Mouse (Mus musculus) small intestine, adult 2 months (tissue): Measurements from ENCODE around the gene Spsb2. TPM values are rescaled to one million over a fixed set of nuclear protein-coding genes. Genes with fewer than 3 reads are reported as not detected.
A peak's percentile ranks its signal among the peaks of the same experiment; 100 is the strongest.
"Not testable (repeated sequence)": the region's sequence is repeated elsewhere in the genome, so short reads cannot be mapped to it uniquely, and the experiment has no call there.

ENCODE experiments used
- H3K27ac ChIP-seq: fragments of 200-500 bp; 2 replicates; pipeline ENCODE4 v1.5.1; 2012; ENCODE audit warnings: low read depth, low read length, control low read depth, inconsistent platforms; ENCODE audit not compliant: insufficient read depth
- H3K27me3 ChIP-seq: fragments of 200-500 bp; 2 replicates; pipeline ENCODE4 v1.6.1; 2012; ENCODE audit warnings: mild to moderate bottlenecking, moderate library complexity, low read length, inconsistent platforms; ENCODE audit not compliant: control insufficient read depth, insufficient read depth
- H3K36me3 ChIP-seq: fragments of 200-500 bp; 2 replicates; pipeline ENCODE4 v1.6.1; 2012; ENCODE audit warnings: mild to moderate bottlenecking, low read length, control low read depth, inconsistent platforms; ENCODE audit not compliant: control insufficient read depth, insufficient read depth
- H3K4me1 ChIP-seq: fragments of 200-500 bp; 2 replicates; pipeline ENCODE4 v1.6.1; 2012; ENCODE audit warnings: low read length, inconsistent platforms, mixed read lengths; ENCODE audit not compliant: control insufficient read depth, insufficient read depth, insufficient read length
- H3K4me3 ChIP-seq: fragments of 200-500 bp; 2 replicates; pipeline ENCODE4 v1.5.1; 2012; ENCODE audit warnings: low read depth, mild to moderate bottlenecking, control low read depth, inconsistent platforms, low read length, moderate library complexity
- CTCF ChIP-seq: fragments of 200-500 bp; IDR thresholded peaks from 2 replicates; pipeline ENCODE4 v1.5.1; 2012; ENCODE audit warnings: low read depth, mild to moderate bottlenecking, control low read depth, inconsistent platforms, low read length, moderate library complexity, mixed read lengths; ENCODE audit not compliant: insufficient replicate concordance, insufficient read length; ENCODE audit errors: extremely low read depth
- POLR2A ChIP-seq: fragments of 200-500 bp; IDR thresholded peaks from 2 replicates; pipeline ENCODE4 v1.6.1; 2012; ENCODE audit warnings: low read depth, mild to moderate bottlenecking, control low read depth, inconsistent platforms, low read length, moderate library complexity
- WGBS: fragments of 180-500 bp; shearing (Covaris S2); methylation state at CpG from one replicate; pipeline ENCODE4 v1.1.7; 2018; 5-methylcytosine and 5-hydroxymethylcytosine counted together
- polyA plus RNA-seq: library from polyadenylated mRNA; depleted of rRNA; stranded (reverse); fragments of >200 nt; gene quantifications from 2 replicates; pipeline ENCODE4 v1.2.3, GENCODE M21; 2012

The Spsb2 gene
- polyA plus RNA-seq, 1 experiment = 38.8 TPM

DNA sequence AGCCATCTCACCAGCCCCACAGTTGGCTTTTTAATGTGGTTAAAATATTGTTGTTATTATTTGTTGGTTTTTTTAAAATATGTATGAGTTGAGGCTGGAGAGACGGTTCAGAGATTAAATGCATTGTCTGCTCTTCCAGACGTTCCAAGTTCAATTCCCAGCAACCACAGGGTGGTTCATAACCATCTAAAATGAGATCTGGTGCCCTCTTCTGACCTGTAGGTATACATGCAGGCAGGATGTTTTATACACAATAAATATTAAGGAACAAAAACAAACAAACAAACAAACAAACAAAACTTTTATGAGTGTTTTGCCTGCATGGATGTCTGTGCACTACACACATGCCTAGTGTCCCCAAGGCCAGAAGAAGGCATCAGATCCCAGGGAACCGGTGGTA lies 5.4 kb upstream of the Spsb2 start:
- WGBS = 81% methylated on average over 3 of the region's 3 CpGs
- Histone ChIP-seq H3K36me3 (no peaks in the 10 kb centered on the region), H3K4me1 (peaks cover 12% of the 10 kb centered on the region), H3K27ac (no peak overlapping the region), H3K27me3 (no peaks in the 10 kb centered on the region), H3K4me3 (no peak overlapping the region)
- TF ChIP-seq CTCF (no peak), POLR2A (no peak)

DNA sequence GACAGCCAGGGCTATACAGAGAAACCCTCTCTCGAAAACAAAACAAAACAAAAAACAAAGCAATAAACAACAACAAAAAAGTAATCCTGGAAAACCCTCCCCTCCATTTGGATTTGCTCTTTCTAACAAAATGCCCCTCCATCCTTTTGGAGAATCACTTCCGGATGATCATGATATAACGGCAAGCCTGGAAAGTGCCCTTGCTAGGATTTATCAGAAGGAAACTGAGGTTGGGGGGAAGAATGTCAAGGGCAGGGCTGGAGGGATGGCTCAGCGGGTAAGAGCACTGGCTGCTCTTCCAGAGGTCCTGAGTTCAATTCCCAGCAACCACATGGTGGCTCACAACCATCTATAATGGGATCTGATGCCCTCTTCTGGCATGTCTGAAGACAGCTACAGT lies 4.8 kb upstream of the Spsb2 start:
- peaks cover 14% of the 10 kb centered on the region for H3K4me1 ChIP-seq
- not testable (repeated sequence) for H3K27ac ChIP-seq, H3K36me3 ChIP-seq, H3K27me3 ChIP-seq, H3K4me3 ChIP-seq
- WGBS = 95% methylated on average over 4 of the region's 4 CpGs

DNA sequence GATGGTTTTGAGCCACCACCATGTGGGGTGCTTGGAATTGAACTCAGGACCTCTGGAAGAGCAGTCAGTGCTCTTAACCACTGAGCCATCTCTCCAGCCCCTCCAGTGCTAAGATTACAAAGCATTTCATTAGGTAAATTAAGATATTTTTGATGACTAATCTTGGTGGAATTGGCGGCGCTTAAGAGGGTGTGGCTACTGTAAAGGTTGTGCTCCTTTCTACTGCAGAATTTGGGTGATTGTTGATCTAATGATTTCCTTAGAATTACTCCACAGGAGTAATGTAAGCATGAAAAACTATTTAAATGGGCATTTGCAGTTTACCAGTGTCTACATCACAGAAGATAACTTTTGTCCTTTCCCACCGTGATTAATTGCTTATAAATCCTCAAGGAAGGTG lies 4.1 kb upstream of the Spsb2 start:
- 65% methylated on average over 3 of the region's 3 CpGs for whole genome bisulfite sequencing
- no peak overlapping the region for H3K4me3 ChIP-seq
- TF ChIP-seq CTCF = no peak
- TF ChIP-seq POLR2A = no peak
- H3K4me1 ChIP-seq = peaks cover 14% of the 10 kb centered on the region
- no peaks in the 10 kb centered on the region for H3K27me3 ChIP-seq
- no peak overlapping the region for H3K27ac ChIP-seq
- H3K36me3 ChIP-seq = no peaks in the 10 kb centered on the region

DNA sequence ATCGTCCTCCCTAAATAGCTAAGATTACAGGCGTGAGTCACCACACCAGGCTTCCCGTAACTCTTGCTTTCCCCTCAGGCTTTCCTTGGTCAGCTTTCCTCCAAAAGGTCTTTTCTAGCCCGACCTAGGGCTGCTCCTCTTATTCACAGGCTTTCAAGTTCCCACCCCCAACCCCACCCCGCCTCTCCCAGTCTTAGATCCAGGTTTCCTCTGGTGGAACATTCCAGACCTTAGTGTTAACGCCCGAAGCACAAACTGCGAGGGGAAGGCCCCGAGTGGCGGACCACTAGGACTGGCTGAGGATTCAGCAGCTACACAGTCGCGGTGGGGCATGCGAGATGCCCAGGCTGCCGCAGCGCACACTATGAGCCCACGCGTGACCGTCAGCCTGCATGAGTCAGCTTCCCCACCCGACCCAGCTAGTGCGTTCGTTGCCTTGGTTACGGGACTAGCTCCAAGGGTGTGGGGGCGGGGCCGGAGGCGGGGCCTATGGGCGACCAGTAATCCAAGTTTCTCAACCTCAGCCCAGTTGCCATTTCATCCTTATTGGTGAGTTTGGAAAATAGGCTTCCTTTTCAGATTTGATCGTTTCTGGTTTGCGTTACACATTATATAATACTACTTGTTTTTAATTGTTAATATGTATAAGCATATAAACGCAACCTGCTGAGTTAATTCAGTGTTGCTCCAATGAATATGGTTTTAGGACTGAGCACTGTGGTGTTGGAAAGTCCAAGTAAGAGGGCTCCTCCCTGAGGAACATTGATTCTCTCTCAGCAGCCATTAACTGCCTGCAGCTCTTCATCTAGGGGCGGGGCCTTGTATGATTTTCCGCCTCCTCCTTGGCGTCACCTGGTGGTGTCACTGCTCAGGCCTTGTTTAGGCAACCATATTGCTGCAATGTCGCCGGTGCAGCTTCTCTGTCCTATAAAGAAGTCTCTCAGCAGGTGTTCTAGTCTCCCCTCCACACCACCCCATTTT lies 2.8 kb upstream of the Spsb2 start:
- 2% methylated on average over 34 of the region's 34 CpGs for WGBS
- Histone ChIP-seq H3K36me3 (peaks cover 2% of the 10 kb centered on the region; the same call in 1 of the 2 replicates), H3K27ac (peak overlapping the region; percentile 88), H3K4me1 (peaks cover 19% of the 10 kb centered on the region), H3K4me3 (peak overlapping the region; percentile 70), H3K27me3 (no peaks in the 10 kb centered on the region)
- TF ChIP-seq CTCF = peak; percentile 38; the same call in 1 of the 2 replicates
- TF ChIP-seq POLR2A = no peak; the same call in 1 of the 2 replicates

DNA sequence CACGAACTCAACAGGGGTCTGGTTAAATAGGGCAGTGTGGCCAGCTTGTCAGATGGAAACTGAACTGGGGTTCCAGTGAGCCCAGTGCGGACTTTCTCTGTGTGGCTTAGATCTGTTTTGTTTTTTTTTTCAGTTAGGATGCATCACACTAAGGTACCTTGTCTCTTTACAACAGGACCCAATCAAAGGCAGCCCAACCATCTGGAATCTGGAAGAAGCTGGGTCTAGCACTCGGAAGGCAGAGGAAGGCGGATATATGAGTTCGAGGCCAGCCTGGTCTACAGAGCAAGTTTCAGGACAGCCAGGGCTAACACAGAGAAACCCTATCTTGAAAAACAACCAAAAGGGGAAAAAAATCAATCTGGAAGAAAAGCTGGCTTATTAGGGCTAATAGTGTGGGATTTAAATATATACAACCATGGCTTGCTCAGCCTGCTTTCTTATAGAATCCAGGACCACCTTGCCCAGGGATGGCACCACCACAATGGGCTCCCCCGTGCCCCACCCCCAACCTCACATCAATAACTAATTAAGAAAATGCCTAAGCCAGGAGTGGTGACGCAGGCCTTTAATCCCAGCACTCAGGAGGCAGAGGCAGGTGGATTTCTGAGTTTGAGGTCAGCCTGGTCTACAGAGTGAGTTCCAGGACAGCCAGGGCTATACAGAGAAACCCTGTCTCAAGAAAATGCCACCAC lies 1.9 kb upstream of the Spsb2 start:
- Histone ChIP-seq H3K27ac (peak overlapping the region; percentile 88), H3K4me3 (no peak overlapping the region), H3K4me1 (peaks cover 19% of the 10 kb centered on the region), H3K27me3 (no peaks in the 10 kb centered on the region), H3K36me3 (peaks cover 7% of the 10 kb centered on the region)
- WGBS = 75% methylated on average over 7 of the region's 7 CpGs
- TF ChIP-seq POLR2A (no peak), CTCF (no peak)

DNA sequence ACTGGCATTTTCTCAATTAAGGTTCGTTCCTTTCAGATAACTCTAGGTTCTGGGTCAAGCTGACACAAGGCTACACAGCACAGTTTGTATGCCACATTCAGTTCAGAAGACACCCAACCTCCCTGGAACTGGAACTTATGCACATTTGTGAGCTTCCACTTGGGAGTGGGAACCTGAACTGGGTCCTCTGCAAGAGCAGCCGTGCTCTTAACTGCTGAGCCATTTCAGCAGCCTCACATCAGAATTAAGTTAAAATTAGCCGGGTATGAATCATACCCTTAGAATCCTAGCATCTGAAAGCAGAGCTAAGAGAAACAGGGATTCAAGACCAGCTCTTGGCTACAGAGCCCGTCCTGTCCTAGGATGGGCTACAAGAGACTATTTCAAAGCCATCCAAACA lies 1.1 kb upstream of the Spsb2 start:
- H3K27me3 ChIP-seq = no peaks in the 10 kb centered on the region
- H3K4me3 ChIP-seq = no peak overlapping the region
- H3K36me3 ChIP-seq = peaks cover 15% of the 10 kb centered on the region
- H3K4me1 ChIP-seq = peaks cover 22% of the 10 kb centered on the region
- peak overlapping the region; percentile 94 for H3K27ac ChIP-seq
- TF ChIP-seq CTCF (no peak), POLR2A (no peak)
- 78% methylated on average over 4 of the region's 4 CpGs for WGBS

DNA sequence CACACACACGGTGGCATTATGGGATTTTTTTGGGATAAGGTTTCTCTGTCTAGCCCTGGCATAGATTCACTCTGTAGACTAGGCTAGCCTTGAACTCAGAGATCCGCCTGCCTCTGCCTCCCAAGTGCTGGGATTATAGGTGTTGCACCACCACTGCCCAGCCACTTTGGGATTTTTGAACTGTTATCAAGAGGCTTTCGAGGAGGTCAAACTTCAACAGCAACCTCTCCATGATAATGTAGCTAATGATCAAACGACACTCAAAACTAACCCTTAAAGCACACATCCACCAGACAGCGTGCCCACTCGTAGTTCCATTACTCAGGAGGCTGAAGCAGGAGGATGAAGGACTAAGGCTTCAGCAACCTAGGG lies 489 bp upstream of the Spsb2 start:
- WGBS = 39% methylated on average over 6 of the region's 6 CpGs

More for the DNA sequence above, 489 bp upstream of the Spsb2 start:
- H3K4me1 ChIP-seq = peaks cover 22% of the 10 kb centered on the region
- peaks cover 16% of the 10 kb centered on the region for H3K36me3 ChIP-seq
- TF ChIP-seq CTCF (no peak), POLR2A (no peak)
- peak overlapping the region; percentile 94 for H3K27ac ChIP-seq
- H3K27me3 ChIP-seq = no peaks in the 10 kb centered on the region
- H3K4me3 ChIP-seq = peak overlapping the region; percentile 68; the same call in 1 of the 2 replicates
